ENCODE assay signal across 22 mouse cellular contexts in the genomic region with DNA sequence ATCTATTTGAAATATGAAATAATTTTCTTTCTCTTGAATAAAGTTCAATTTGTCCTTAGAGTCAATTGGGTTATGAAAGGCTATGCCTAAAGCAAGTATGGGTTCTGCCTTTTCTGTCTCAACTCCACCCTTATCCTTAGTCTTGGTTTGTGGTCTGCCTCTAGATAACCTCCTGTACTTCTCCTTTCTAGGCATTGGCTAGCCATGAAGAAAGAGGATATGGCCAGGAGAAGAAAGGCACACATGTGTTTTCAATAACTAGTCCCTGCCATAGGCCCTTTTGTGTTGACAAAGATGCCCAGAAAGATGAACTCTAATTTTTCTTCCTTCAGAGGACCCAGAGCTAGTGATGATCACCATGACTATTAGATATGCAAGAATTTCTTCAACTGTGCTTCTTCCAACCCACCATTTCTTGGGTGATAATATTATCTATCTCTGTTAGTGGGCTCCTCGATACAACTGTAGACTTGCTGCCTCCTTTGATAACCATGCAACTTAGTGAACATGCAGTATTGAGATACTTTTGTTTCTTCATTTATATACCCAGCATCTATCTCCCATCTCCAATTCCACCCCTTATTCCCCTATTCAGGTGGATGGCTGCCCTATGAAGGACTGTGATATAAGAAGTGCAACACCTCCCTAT. TPM values are rescaled to one million over a fixed set of nuclear protein-coding genes. Genes with fewer than 3 reads are reported as not detected.
DNase-seq lines count a peak whose midpoint lies in the region; ATAC-seq and TF ChIP-seq lines count a peak whose summit lies in the region.
"Had no signal": no experiment of that assay in that cellular context is flagged by ENCODE, and none has a peak within 500 bp of the region (broad histone marks: within the 10 kb centered on the region; RNA-seq: fewer than 3 reads in every experiment).

No protein-coding gene starts in this region.

- peak; percentile 5 for DNase-seq in kidney, adult 2 months
- DNase-seq in MEL-GATA-1-ER (ENCODE audit: extremely low read depth, low read depth), result peak; percentile 91
- DNase-seq in gastrocnemius, adult 18-20 months (ENCODE audit: low spot score), result no peak
- DNase-seq in layer of hippocampus, adult 8-10 months (ENCODE audit: low spot score in 2 of 2), result no peak
- DNase-seq in layer of hippocampus, postnatal 25 days (ENCODE audit: extremely low spot score in 1 of 2, low spot score in 1 of 2), result no peak
- DNase-seq: adrenal gland, postnatal 36 days; cerebellum, adult 9-10 months; gastrocnemius, postnatal 36 days; heart, postnatal 36 days; kidney, adult 18-20 months; kidney, postnatal 36 days; left cerebral cortex, postnatal 4 days; lung, embryonic 14.5 days; right cerebral cortex, adult 18-20 months had no signal

- WGBS in kidney, adult 2 months, result 91% methylated on average over 1 of the region's 1 CpGs
- WGBS in kidney, embryonic 16.5 days, result 97% methylated on average over 1 of the region's 1 CpGs
- 27% methylated on average over 1 of the region's 1 CpGs for whole genome bisulfite sequencing in liver, embryonic 12.5 days (ENCODE audit: insufficient replicate concordance)

- ATAC-seq in kidney, embryonic 16.5 days (ENCODE audit: low FRiP score, low TSS enrichment), result no peak
- peak; percentile 88 for ATAC-seq in liver, embryonic 12.5 days
- peak; percentile 79 for ATAC-seq in megakaryocyte-erythroid progenitor cell, adult 5-6 weeks (replicated peaks; ENCODE audit: low FRiP score, low TSS enrichment, poor library complexity, severe bottlenecking)
- ATAC-seq: activated CD4-positive, CD25-positive, alpha-beta regulatory T cell, adult 4 months; midbrain, embryonic 16.5 days; Patski had no signal

- no peak overlapping the region for H3K4me2 ChIP-seq in kidney, embryonic 16.5 days (replicated peaks; ENCODE audit: low read depth, low read length)
- peak overlapping the region; percentile 14; the same call in 1 of the 2 replicates for H3K4me2 ChIP-seq in liver, embryonic 12.5 days
- H3K4me2 ChIP-seq: heart, embryonic 12.5 days; lung, embryonic 14.5 days had no signal

- no peak overlapping the region for H3K27ac ChIP-seq in kidney, adult 2 months (ENCODE audit: insufficient read depth, low read depth, low read length)
- H3K27ac ChIP-seq in kidney, embryonic 16.5 days (ENCODE audit: low read length), result no peak overlapping the region
- H3K27ac ChIP-seq in liver, embryonic 12.5 days, result peak overlapping the region; percentile 73

- TF ChIP-seq POLR2A in kidney, adult 2 months (IDR thresholded peaks at IDR 0.05; ENCODE audit: low read depth, low read length), result no peak

- H3K4me3 ChIP-seq in kidney, adult 2 months (ENCODE audit: insufficient read depth, low read depth, low read length), result no peak overlapping the region
- no peak overlapping the region for H3K4me3 ChIP-seq in kidney, embryonic 16.5 days (ENCODE audit: low read length)
- H3K4me3 ChIP-seq in liver, embryonic 12.5 days, result no peak overlapping the region
- H3K4me3 ChIP-seq: heart, embryonic 12.5 days; megakaryocyte, embryonic 14.5 days had no signal

- H3K9me3 ChIP-seq in kidney, embryonic 16.5 days (ENCODE audit: low read length), result no peaks in the 10 kb centered on the region
- no peaks in the 10 kb centered on the region for H3K9me3 ChIP-seq in liver, embryonic 12.5 days (replicated peaks)
- H3K9me3 ChIP-seq: heart, embryonic 12.5 days; megakaryocyte, embryonic 14.5 days had no signal

- no peak overlapping the region for H3K9ac ChIP-seq in kidney, embryonic 16.5 days (replicated peaks; ENCODE audit: low read length)
- H3K9ac ChIP-seq in liver, embryonic 12.5 days, result no peak overlapping the region
- H3K9ac ChIP-seq: heart, embryonic 12.5 days; lung, embryonic 14.5 days had no signal

- no peaks in the 10 kb centered on the region for H3K4me1 ChIP-seq in kidney, adult 2 months (ENCODE audit: control insufficient read depth, insufficient read depth, low read length)
- H3K4me1 ChIP-seq in kidney, embryonic 16.5 days (ENCODE audit: insufficient read depth, low read length), result no peaks in the 10 kb centered on the region
- H3K4me1 ChIP-seq in liver, embryonic 12.5 days, result peaks cover 48% of the 10 kb centered on the region
- H3K4me1 ChIP-seq: heart, embryonic 12.5 days had no signal

- no peaks in the 10 kb centered on the region; the same call in 1 of the 2 replicates for H3K27me3 ChIP-seq in kidney, adult 2 months (replicated peaks; ENCODE audit: control insufficient read depth, insufficient read depth, low read length)
- no peaks in the 10 kb centered on the region for H3K27me3 ChIP-seq in kidney, embryonic 16.5 days (ENCODE audit: insufficient read depth, low read length)
- H3K27me3 ChIP-seq in liver, embryonic 12.5 days (replicated peaks), result no peaks in the 10 kb centered on the region
- H3K27me3 ChIP-seq: heart, embryonic 12.5 days; megakaryocyte, embryonic 14.5 days; Patski had no signal

- TF ChIP-seq CTCF in kidney, adult 2 months (conservative IDR thresholded peaks at IDR 0.05; ENCODE audit: insufficient read depth, insufficient read length, low read depth, low read length), result no peak

- no peaks in the 10 kb centered on the region for H3K36me3 ChIP-seq in kidney, adult 2 months (ENCODE audit: control insufficient read depth, insufficient read depth, low read length)
- no peaks in the 10 kb centered on the region for H3K36me3 ChIP-seq in kidney, embryonic 16.5 days (ENCODE audit: insufficient read depth, low read length)
- no peaks in the 10 kb centered on the region for H3K36me3 ChIP-seq in liver, embryonic 12.5 days
- H3K36me3 ChIP-seq: heart, embryonic 12.5 days had no signal

RNA-seq across cellular contexts. Expression of a gene that starts 8.6 kb away (rescaled TPM):
- 0.88 and 1.3 TPM in 2 replicates for polyA plus RNA-seq in kidney, adult 2 months (2012; rRNA removed)
- 0.21 and 0.79 TPM in 2 replicates for polyA plus RNA-seq in kidney, embryonic 16.5 days (2015; fragmentation: Nextera tagmentation; extraction: Ambion mirVana)
- 1.6 TPM in 2 replicates for polyA plus RNA-seq in liver, embryonic 12.5 days (2016; fragmentation: Nextera tagmentation; extraction: Ambion mirVana)
- not detected in 2 replicates for total RNA-seq in megakaryocyte-erythroid progenitor cell, adult 5-6 weeks (2014; fragmentation: Nextera tagmentation)
- total RNA-seq in megakaryocyte-erythroid progenitor cell, adult 5-6 weeks (2017), result 0.27 and 5.4 TPM in 2 replicates
- under 1 TPM in 1 of 2 experiments, not detected in 1; 0.24 TPM for total RNA-seq in gastrocnemius, adult 18-20 months (2021)
- 10 to 100 TPM in 3 of 4 experiments, 1 to 10 TPM in 1; 6.7 to 14.8 (median 13.9) TPM for total RNA-seq in layer of hippocampus, adult 8-10 months (2022)
- 10 to 100 TPM in 1 of 2 experiments, 1 to 10 TPM in 1; 8.8 to 12.7 TPM for total RNA-seq in layer of hippocampus, postnatal 25 days (2021)
- polyA plus RNA-seq: Patski had no signal

RNA-seq across cellular contexts. Expression of a gene that starts 11.0 kb away (rescaled TPM):
- polyA plus RNA-seq in kidney, adult 2 months (2012; rRNA removed), result 1.4 and 2.1 TPM in 2 replicates
- polyA plus RNA-seq in kidney, embryonic 16.5 days (2015; fragmentation: Nextera tagmentation; extraction: Ambion mirVana), result 1.4 and 2.3 TPM in 2 replicates
- 1.9 TPM in 2 replicates for polyA plus RNA-seq in liver, embryonic 12.5 days (2016; fragmentation: Nextera tagmentation; extraction: Ambion mirVana)
- total RNA-seq in megakaryocyte-erythroid progenitor cell, adult 5-6 weeks (2014; fragmentation: Nextera tagmentation), result 0.37 and 1.3 TPM in 2 replicates
- total RNA-seq in megakaryocyte-erythroid progenitor cell, adult 5-6 weeks (2017), result 6.9 and 23.4 TPM in 2 replicates
- under 1 TPM; 0.16 to 1.00 TPM for total RNA-seq in gastrocnemius, adult 18-20 months (2021)
- total RNA-seq in layer of hippocampus, adult 8-10 months (2022), result under 1 TPM in 2 of 4 experiments, not detected in 2; 0.11 to 0.31 TPM
- total RNA-seq in layer of hippocampus, postnatal 25 days (2021), result under 1 TPM; 0.07 to 0.23 TPM
- polyA plus RNA-seq: midbrain, embryonic 16.5 days; Patski had no signal

Comparison
In these comparisons a context has a peak if more than half of its experiments do, and no peak if none do; other contexts are left out.
1. DNase-seq: peak in kidney, adult 2 months (single experiment) and MEL-GATA-1-ER (single experiment); none in gastrocnemius, adult 18-20 months (single experiment), layer of hippocampus, adult 8-10 months (0 of 2) and layer of hippocampus, postnatal 25 days (0 of 2).